11 mouse cellular contexts compared by ENCODE assay signal in the genomic region with DNA sequence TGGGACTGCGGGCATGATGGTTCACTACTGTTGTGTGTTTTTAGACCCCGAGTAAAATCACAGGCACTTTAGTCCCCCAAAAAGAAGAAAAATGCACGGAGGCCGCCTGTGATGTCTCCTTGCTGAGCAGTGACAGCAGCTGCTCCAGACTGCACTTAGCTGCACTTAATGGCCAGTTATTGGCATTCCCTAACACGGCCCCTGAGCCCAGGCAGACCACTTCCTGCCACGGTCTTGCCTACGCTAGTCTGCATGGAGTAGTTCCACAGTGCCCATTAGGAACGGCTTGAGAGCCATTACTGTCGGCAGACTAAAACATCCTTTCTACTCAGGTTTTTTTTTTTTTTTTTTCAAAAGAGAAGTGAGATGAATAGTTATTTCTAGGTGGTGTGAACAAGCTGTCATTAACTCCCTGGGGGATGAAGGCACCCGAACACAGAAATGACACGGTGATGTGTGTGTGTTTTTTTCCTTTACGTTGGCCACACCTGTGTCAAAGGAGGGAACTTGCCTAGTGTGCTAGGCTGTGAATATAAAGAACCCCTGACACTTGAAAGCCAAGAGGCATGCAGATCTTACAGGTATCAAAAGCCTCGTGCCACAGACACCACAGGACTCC. TPM values are rescaled to one million over a fixed set of nuclear protein-coding genes. Genes with fewer than 3 reads are reported as not detected.
A peak's percentile ranks its signal among the peaks of the same experiment; 100 is the strongest.
DNase-seq lines count a peak whose midpoint lies in the region; ATAC-seq and TF ChIP-seq lines count a peak whose summit lies in the region.
"Had no signal": no experiment of that assay in that cellular context is flagged by ENCODE, and none has a peak within 500 bp of the region (broad histone marks: within the 10 kb centered on the region; RNA-seq: fewer than 3 reads in every experiment).

No protein-coding gene starts in this region.

- no peak for ATAC-seq in intestine, embryonic 14.5 days (replicated peaks; ENCODE audit: low FRiP score, low TSS enrichment, low read depth)
- no peak for ATAC-seq in intestine, postnatal 0 days
- peak; percentile 5; the same call in 1 of the 2 replicates for ATAC-seq in hindbrain, embryonic 13.5 days (ENCODE audit: low FRiP score)
- ATAC-seq in midbrain, embryonic 16.5 days, result peak; percentile 61
- no peak for ATAC-seq in liver, embryonic 12.5 days
- no peak for ATAC-seq in intestine, embryonic 15.5 days

- TF ChIP-seq POLR2A in cortical plate, adult 2 months (IDR thresholded peaks at IDR 0.05; ENCODE audit: extremely low read depth, insufficient read depth, low read length), result no peak

- no peak overlapping the region for H3K27ac ChIP-seq in intestine, embryonic 14.5 days (ENCODE audit: low read depth)
- no peak overlapping the region for H3K27ac ChIP-seq in intestine, postnatal 0 days (ENCODE audit: low read depth, low read length)
- H3K27ac ChIP-seq in cortical plate, adult 2 months (ENCODE audit: insufficient read depth, low read length), result peak overlapping the region; percentile 73
- peak overlapping the region; percentile 77 for H3K27ac ChIP-seq in hindbrain, embryonic 13.5 days
- H3K27ac ChIP-seq in midbrain, embryonic 16.5 days (ENCODE audit: low read length), result peak overlapping the region; percentile 58; the same call in 1 of the 2 replicates
- H3K27ac ChIP-seq in liver, embryonic 12.5 days, result no peak overlapping the region
- no peak overlapping the region for H3K27ac ChIP-seq in intestine, embryonic 15.5 days

- TF ChIP-seq CTCF in intestine, postnatal 0 days (IDR thresholded peaks at IDR 0.05; ENCODE audit: low read depth), result no peak
- no peak for TF ChIP-seq CTCF in cortical plate, adult 2 months (IDR thresholded peaks at IDR 0.05; ENCODE audit: extremely low read depth, insufficient read depth, low read length)

- H3K27me3 ChIP-seq in intestine, embryonic 14.5 days (replicated peaks; ENCODE audit: control insufficient read depth, insufficient read depth, low read length), result no peaks in the 10 kb centered on the region
- no peaks in the 10 kb centered on the region for H3K27me3 ChIP-seq in intestine, postnatal 0 days (replicated peaks; ENCODE audit: control insufficient read depth, insufficient read depth, low read length)
- no peaks in the 10 kb centered on the region for H3K27me3 ChIP-seq in hindbrain, embryonic 13.5 days
- no peaks in the 10 kb centered on the region for H3K27me3 ChIP-seq in midbrain, embryonic 16.5 days (ENCODE audit: control insufficient read depth, insufficient read depth, low read depth, low read length)
- no peaks in the 10 kb centered on the region for H3K27me3 ChIP-seq in liver, embryonic 12.5 days (replicated peaks)
- no peaks in the 10 kb centered on the region for H3K27me3 ChIP-seq in intestine, embryonic 15.5 days (replicated peaks)

- WGBS in intestine, embryonic 14.5 days, result 51% methylated on average over 13 of the region's 13 CpGs
- 69% methylated on average over 13 of the region's 13 CpGs for WGBS in intestine, postnatal 0 days
- WGBS in hindbrain, embryonic 13.5 days, result 32% methylated on average over 13 of the region's 13 CpGs
- WGBS in midbrain, embryonic 16.5 days, result 38% methylated on average over 13 of the region's 13 CpGs
- 50% methylated on average over 13 of the region's 13 CpGs for WGBS in liver, embryonic 12.5 days (ENCODE audit: insufficient replicate concordance)
- 49% methylated on average over 13 of the region's 13 CpGs for WGBS in intestine, embryonic 15.5 days

- DNase-seq in intestine, embryonic 14.5 days (ENCODE audit: low spot score), result no peak
- no peak for DNase-seq in lung, postnatal 10 days
- DNase-seq: cerebellum, adult 9-11 months; heart, postnatal 4 days; layer of hippocampus, adult 9-11 months had no signal

- no peaks in the 10 kb centered on the region for H3K9me3 ChIP-seq in intestine, embryonic 14.5 days (ENCODE audit: control insufficient read depth, low read length)
- H3K9me3 ChIP-seq in intestine, postnatal 0 days (ENCODE audit: control insufficient read depth), result no peaks in the 10 kb centered on the region
- no peaks in the 10 kb centered on the region for H3K9me3 ChIP-seq in hindbrain, embryonic 13.5 days
- no peaks in the 10 kb centered on the region for H3K9me3 ChIP-seq in midbrain, embryonic 16.5 days (replicated peaks; ENCODE audit: control insufficient read depth, low read length, poor library complexity, severe bottlenecking)
- H3K9me3 ChIP-seq in liver, embryonic 12.5 days (replicated peaks), result no peaks in the 10 kb centered on the region
- no peaks in the 10 kb centered on the region for H3K9me3 ChIP-seq in intestine, embryonic 15.5 days

- 0 out of 2 replicates have a peak overlapping the region, but pooled peaks have one; percentile 0 for H3K4me2 ChIP-seq in intestine, embryonic 14.5 days (ENCODE audit: low read length)
- H3K4me2 ChIP-seq in intestine, postnatal 0 days (replicated peaks; ENCODE audit: low read depth), result no peak overlapping the region
- peak overlapping the region; percentile 38 for H3K4me2 ChIP-seq in hindbrain, embryonic 13.5 days
- H3K4me2 ChIP-seq in midbrain, embryonic 16.5 days (ENCODE audit: low read length), result peak overlapping the region; percentile 15
- H3K4me2 ChIP-seq in liver, embryonic 12.5 days, result no peak overlapping the region
- H3K4me2 ChIP-seq in intestine, embryonic 15.5 days (replicated peaks), result no peak overlapping the region

- 0 out of 2 replicates have a peak, but pooled peaks cover 6% of the 10 kb centered on the region for H3K36me3 ChIP-seq in intestine, embryonic 14.5 days (ENCODE audit: control insufficient read depth, insufficient read depth, low read length)
- H3K36me3 ChIP-seq in intestine, postnatal 0 days (ENCODE audit: control insufficient read depth, insufficient read depth), result no peaks in the 10 kb centered on the region
- H3K36me3 ChIP-seq in hindbrain, embryonic 13.5 days, result peaks cover 51% of the 10 kb centered on the region
- H3K36me3 ChIP-seq in midbrain, embryonic 16.5 days (ENCODE audit: control insufficient read depth, insufficient read depth, low read length), result peaks cover 19% of the 10 kb centered on the region
- H3K36me3 ChIP-seq in liver, embryonic 12.5 days, result no peaks in the 10 kb centered on the region
- H3K36me3 ChIP-seq in intestine, embryonic 15.5 days, result no peaks in the 10 kb centered on the region

- no peak overlapping the region for H3K9ac ChIP-seq in intestine, embryonic 14.5 days (ENCODE audit: low read length)
- no peak overlapping the region for H3K9ac ChIP-seq in intestine, postnatal 0 days (ENCODE audit: low read depth, low read length)
- peak overlapping the region; percentile 63 for H3K9ac ChIP-seq in hindbrain, embryonic 13.5 days
- H3K9ac ChIP-seq in midbrain, embryonic 16.5 days (ENCODE audit: low read depth, low read length), result peak overlapping the region; percentile 52
- no peak overlapping the region for H3K9ac ChIP-seq in liver, embryonic 12.5 days
- no peak overlapping the region for H3K9ac ChIP-seq in intestine, embryonic 15.5 days

- peaks cover 7% of the 10 kb centered on the region for H3K4me1 ChIP-seq in intestine, embryonic 14.5 days (replicated peaks; ENCODE audit: control insufficient read depth, insufficient read depth, low read length)
- no peaks in the 10 kb centered on the region for H3K4me1 ChIP-seq in intestine, postnatal 0 days (replicated peaks; ENCODE audit: control insufficient read depth, insufficient read depth, low read length)
- peaks cover 31% of the 10 kb centered on the region for H3K4me1 ChIP-seq in cortical plate, adult 2 months (ENCODE audit: control insufficient read depth, insufficient read depth, low read length)
- H3K4me1 ChIP-seq in hindbrain, embryonic 13.5 days (replicated peaks), result peaks cover 82% of the 10 kb centered on the region
- H3K4me1 ChIP-seq in midbrain, embryonic 16.5 days (ENCODE audit: control insufficient read depth, insufficient read depth, low read length), result peaks cover 72% of the 10 kb centered on the region
- H3K4me1 ChIP-seq in liver, embryonic 12.5 days, result no peaks in the 10 kb centered on the region
- H3K4me1 ChIP-seq in intestine, embryonic 15.5 days (replicated peaks), result peaks cover 4% of the 10 kb centered on the region; the same call in 1 of the 2 replicates

- H3K4me3 ChIP-seq in intestine, embryonic 14.5 days (ENCODE audit: low read depth, low read length), result no peak overlapping the region
- no peak overlapping the region for H3K4me3 ChIP-seq in intestine, postnatal 0 days (ENCODE audit: low read depth, low read length)
- H3K4me3 ChIP-seq in cortical plate, adult 2 months (ENCODE audit: insufficient read depth, low read length), result peak overlapping the region; percentile 26; the same call in 1 of the 2 replicates
- H3K4me3 ChIP-seq in hindbrain, embryonic 13.5 days, result no peak overlapping the region
- H3K4me3 ChIP-seq in midbrain, embryonic 16.5 days (ENCODE audit: low read depth, low read length), result no peak overlapping the region
- no peak overlapping the region for H3K4me3 ChIP-seq in liver, embryonic 12.5 days
- H3K4me3 ChIP-seq in intestine, embryonic 15.5 days (replicated peaks), result no peak overlapping the region

RNA-seq across cellular contexts. Expression of gene Map1b, which starts 14.1 kb away (rescaled TPM):
- 167 and 173 TPM in 2 replicates for polyA plus RNA-seq in intestine, embryonic 14.5 days (2014; fragmentation: Nextera tagmentation; extraction: Ambion mirVana)
- 43.7 and 47.7 TPM in 2 replicates for polyA plus RNA-seq in intestine, postnatal 0 days (2015; fragmentation: Nextera tagmentation; extraction: Ambion mirVana)
- 128 and 134 TPM in 2 replicates for polyA plus RNA-seq in cortical plate, adult 2 months (2012; rRNA removed)
- 2,103 and 2,232 TPM in 2 replicates for polyA plus RNA-seq in hindbrain, embryonic 13.5 days (2015; fragmentation: Nextera tagmentation; extraction: Ambion mirVana)
- polyA plus RNA-seq in midbrain, embryonic 16.5 days (2015; fragmentation: Nextera tagmentation; extraction: Ambion mirVana), result 1,966 and 2,233 TPM in 2 replicates
- 11.2 and 12.7 TPM in 2 replicates for polyA plus RNA-seq in liver, embryonic 12.5 days (2016; fragmentation: Nextera tagmentation; extraction: Ambion mirVana)
- 104 and 116 TPM in 2 replicates for polyA plus RNA-seq in intestine, embryonic 15.5 days (2015; fragmentation: Nextera tagmentation; extraction: Ambion mirVana)

Comparison
In these comparisons a context has a peak if more than half of its experiments do, and no peak if none do; other contexts are left out.
1. H3K4me2 ChIP-seq: peak in intestine, embryonic 14.5 days (single experiment), hindbrain, embryonic 13.5 days (single experiment) and midbrain, embryonic 16.5 days (single experiment); none in intestine, postnatal 0 days (single experiment), liver, embryonic 12.5 days (single experiment) and intestine, embryonic 15.5 days (single experiment).
2. ATAC-seq: peak in hindbrain, embryonic 13.5 days (single experiment) and midbrain, embryonic 16.5 days (single experiment); none in intestine, embryonic 14.5 days (single experiment), intestine, postnatal 0 days (single experiment), liver, embryonic 12.5 days (single experiment) and intestine, embryonic 15.5 days (single experiment).
3. H3K27ac ChIP-seq: peak in cortical plate, adult 2 months (single experiment), hindbrain, embryonic 13.5 days (single experiment) and midbrain, embryonic 16.5 days (single experiment); none in intestine, embryonic 14.5 days (single experiment), intestine, postnatal 0 days (single experiment), liver, embryonic 12.5 days (single experiment) and intestine, embryonic 15.5 days (single experiment).
4. H3K9ac ChIP-seq: peak in hindbrain, embryonic 13.5 days (single experiment) and midbrain, embryonic 16.5 days (single experiment); none in intestine, embryonic 14.5 days (single experiment), intestine, postnatal 0 days (single experiment), liver, embryonic 12.5 days (single experiment) and intestine, embryonic 15.5 days (single experiment).
5. RNA of gene Map1b, which starts 14.1 kb away (polyA plus RNA-seq): 2,103 to 2,232 TPM in hindbrain, embryonic 13.5 days and 1,966 to 2,233 TPM in midbrain, embryonic 16.5 days; 167 to 173 TPM in intestine, embryonic 14.5 days, 128 to 134 TPM in cortical plate, adult 2 months, 104 to 116 TPM in intestine, embryonic 15.5 days, 43.7 to 47.7 TPM in intestine, postnatal 0 days and 11.2 to 12.7 TPM in liver, embryonic 12.5 days; every median in the first group is over 10 times any median in the second.